Mouse (Mus musculus): ENCODE data around the gene Crmp1.

- no peak for TF ChIP-seq CTCF (IDR thresholded peaks at IDR 0.05; ENCODE audit: extremely low read depth, insufficient read length, insufficient replicate concordance, low read depth, low read length)
- TF ChIP-seq POLR2A (IDR thresholded peaks at IDR 0.05; ENCODE audit: low read depth, low read length), result no peak
Measured at GRCm38 (mm10) chr5:37257243-37257642, 15.5 kb downstream of the Crmp1 start.
